13 mouse cellular contexts compared by ENCODE assay signal in genomic region chr13:48664916-48665655, GRCm38 (mm10). TPM values are rescaled to one million over a fixed set of nuclear protein-coding genes. Genes with fewer than 3 reads are reported as not detected.
DNase-seq lines count a peak whose midpoint lies in the region; ATAC-seq lines count a peak whose summit lies in the region.
"Had no signal": no experiment of that assay in that cellular context is flagged by ENCODE, and none has a peak within 500 bp of the region (broad histone marks: within the 10 kb centered on the region; RNA-seq: fewer than 3 reads in every experiment).

No protein-coding gene starts in this region.

- H3K27ac ChIP-seq in kidney, embryonic 16.5 days (ENCODE audit: low read length): no peak overlapping the region
- no peak overlapping the region for H3K27ac ChIP-seq in forebrain, embryonic 13.5 days
- no peak overlapping the region for H3K27ac ChIP-seq in neural tube, embryonic 11.5 days (ENCODE audit: low read depth, low read length)

- 1% methylated on average over 39 of the region's 39 CpGs for WGBS in kidney, embryonic 16.5 days
- WGBS in forebrain, embryonic 13.5 days: under 1% methylated on average over 37 of the region's 39 CpGs
- under 1% methylated on average over 39 of the region's 39 CpGs for WGBS in neural tube, embryonic 11.5 days

- peaks cover 17% of the 10 kb centered on the region for H3K4me1 ChIP-seq in kidney, embryonic 16.5 days (ENCODE audit: insufficient read depth, low read length)
- peaks cover 44% of the 10 kb centered on the region for H3K4me1 ChIP-seq in forebrain, embryonic 13.5 days
- H3K4me1 ChIP-seq in neural tube, embryonic 11.5 days (ENCODE audit: control insufficient read depth, insufficient read depth, low read length): peaks cover 11% of the 10 kb centered on the region

- H3K9me3 ChIP-seq in kidney, embryonic 16.5 days (ENCODE audit: low read length): no peaks in the 10 kb centered on the region
- no peaks in the 10 kb centered on the region for H3K9me3 ChIP-seq in forebrain, embryonic 13.5 days (replicated peaks)
- no peaks in the 10 kb centered on the region for H3K9me3 ChIP-seq in neural tube, embryonic 11.5 days (ENCODE audit: control insufficient read depth, low read length)

- no peak for DNase-seq in kidney, postnatal 14 days
- DNase-seq in embryo, embryonic 9.5 days (ENCODE audit: extremely low spot score): peak; percentile 39
- DNase-seq in neural tube, embryonic 11.5 days (ENCODE audit: low spot score): peak; percentile 29
- no peak for DNase-seq in lung, postnatal 10 days
- no peak for DNase-seq in cerebellum, adult 9-10 months
- DNase-seq: adrenal gland, postnatal 10 days; spleen, adult 18-20 months had no signal

- no peak overlapping the region for H3K4me2 ChIP-seq in kidney, embryonic 16.5 days (replicated peaks; ENCODE audit: low read depth, low read length)
- peak overlapping the region; percentile 4; the same call in 1 of the 2 replicates for H3K4me2 ChIP-seq in forebrain, embryonic 13.5 days
- no peak overlapping the region for H3K4me2 ChIP-seq in neural tube, embryonic 11.5 days (ENCODE audit: low read depth)

- no peak for ATAC-seq in kidney, embryonic 16.5 days (ENCODE audit: low FRiP score, low TSS enrichment)
- ATAC-seq in forebrain, embryonic 13.5 days: no peak
- no peak for ATAC-seq in neural tube, embryonic 11.5 days (ENCODE audit: insufficient read depth, low FRiP score, low TSS enrichment)

- H3K4me3 ChIP-seq in kidney, embryonic 16.5 days (ENCODE audit: low read length): peak overlapping the region; percentile 16; the same call in 1 of the 2 replicates
- H3K4me3 ChIP-seq in forebrain, embryonic 13.5 days: peak overlapping the region; percentile 5
- H3K4me3 ChIP-seq in neural tube, embryonic 11.5 days (ENCODE audit: low read depth, low read length): no peak overlapping the region

- no peaks in the 10 kb centered on the region for H3K36me3 ChIP-seq in kidney, embryonic 16.5 days (ENCODE audit: insufficient read depth, low read length)
- H3K36me3 ChIP-seq in forebrain, embryonic 13.5 days (ENCODE audit: poor library complexity, severe bottlenecking): no peaks in the 10 kb centered on the region
- no peaks in the 10 kb centered on the region for H3K36me3 ChIP-seq in neural tube, embryonic 11.5 days (ENCODE audit: control insufficient read depth, insufficient read depth, low read length)
- H3K36me3 ChIP-seq: G1E had no signal

- peaks cover 100% of the 10 kb centered on the region for H3K27me3 ChIP-seq in kidney, embryonic 16.5 days (ENCODE audit: insufficient read depth, low read length)
- H3K27me3 ChIP-seq in forebrain, embryonic 13.5 days: peaks cover 98% of the 10 kb centered on the region
- peaks cover 99% of the 10 kb centered on the region for H3K27me3 ChIP-seq in neural tube, embryonic 11.5 days (ENCODE audit: control insufficient read depth, insufficient read depth, low read length)

- no peak overlapping the region for H3K9ac ChIP-seq in kidney, embryonic 16.5 days (replicated peaks; ENCODE audit: low read length)
- no peak overlapping the region for H3K9ac ChIP-seq in forebrain, embryonic 13.5 days
- no peak overlapping the region for H3K9ac ChIP-seq in neural tube, embryonic 11.5 days (ENCODE audit: low read length)

RNA-seq across cellular contexts. Expression of gene Barx1, which starts 2.3 kb away (rescaled TPM):
- 0.11 and 0.13 TPM in 2 replicates for polyA plus RNA-seq in kidney, embryonic 16.5 days (2015; fragmentation: Nextera tagmentation; extraction: Ambion mirVana)
- not detected in 2 replicates for polyA plus RNA-seq in forebrain, embryonic 13.5 days (2015; fragmentation: Nextera tagmentation; extraction: Ambion mirVana)
- 0.51 TPM in 1 of 2 replicates, not detected in the other for polyA plus RNA-seq in neural tube, embryonic 11.5 days (2014; fragmentation: Nextera tagmentation; extraction: Ambion mirVana)
- polyA plus RNA-seq: cerebellum, adult 2 months; frontal cortex, adult 2 months; G1E; urinary bladder, adult 2 months had no signal

RNA-seq across cellular contexts. Expression of gene Ptpdc1, which starts 39.6 kb away (rescaled TPM):
- 11.4 and 12.3 TPM in 2 replicates for polyA plus RNA-seq in kidney, embryonic 16.5 days (2015; fragmentation: Nextera tagmentation; extraction: Ambion mirVana)
- polyA plus RNA-seq in forebrain, embryonic 13.5 days (2015; fragmentation: Nextera tagmentation; extraction: Ambion mirVana): 13.0 and 13.4 TPM in 2 replicates
- 14.5 and 15.0 TPM in 2 replicates for polyA plus RNA-seq in neural tube, embryonic 11.5 days (2014; fragmentation: Nextera tagmentation; extraction: Ambion mirVana)
- polyA plus RNA-seq: G1E had no signal

Comparison
In these comparisons a context has a peak if more than half of its experiments do, and no peak if none do; other contexts are left out.
1. DNase-seq: peak in embryo, embryonic 9.5 days (single experiment) and neural tube, embryonic 11.5 days (single experiment); none in kidney, postnatal 14 days (single experiment), lung, postnatal 10 days (single experiment) and cerebellum, adult 9-10 months (single experiment).